Mouse (Mus musculus) ovary, adult 18-20 months (tissue): Measurements from ENCODE around the gene H6pd.

Experiments
- DNase-seq: peaks from one replicate; pipeline ENCODE4 v3.0.0; 2022; ENCODE audit warnings: low spot score, mixed read lengths

H6pd gene

DNA sequence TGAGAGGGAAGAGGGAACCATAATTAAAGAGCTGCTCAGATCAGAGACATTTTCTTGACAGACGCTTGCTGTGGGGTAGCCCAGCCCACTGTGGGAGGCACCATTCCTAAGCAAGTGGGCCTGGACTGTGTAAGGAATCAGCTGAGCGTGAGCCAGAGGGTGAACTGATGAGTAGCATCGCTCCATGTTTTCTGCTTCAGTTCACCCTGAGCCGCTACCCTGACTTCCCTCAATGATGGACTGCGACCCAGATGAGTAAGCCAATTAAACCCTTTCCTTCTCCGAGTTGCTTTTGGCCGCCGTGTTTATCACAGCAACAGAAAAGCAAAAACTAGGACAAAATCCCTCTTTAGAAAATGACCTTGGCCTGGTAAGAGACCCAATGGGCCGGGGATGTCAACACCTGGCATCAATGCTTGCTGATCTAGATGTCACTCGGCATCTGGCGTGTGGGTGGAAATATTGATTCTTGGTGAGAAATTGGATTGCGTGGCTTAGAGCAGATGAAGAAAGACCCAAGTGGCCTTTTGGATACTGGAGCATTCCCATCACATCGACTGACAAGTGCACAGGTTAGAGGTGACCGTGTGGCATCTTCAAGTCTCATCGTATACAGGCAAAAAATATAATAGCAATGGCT lies 11.0 kb upstream of the H6pd start:
- no peak for DNase-seq

DNA sequence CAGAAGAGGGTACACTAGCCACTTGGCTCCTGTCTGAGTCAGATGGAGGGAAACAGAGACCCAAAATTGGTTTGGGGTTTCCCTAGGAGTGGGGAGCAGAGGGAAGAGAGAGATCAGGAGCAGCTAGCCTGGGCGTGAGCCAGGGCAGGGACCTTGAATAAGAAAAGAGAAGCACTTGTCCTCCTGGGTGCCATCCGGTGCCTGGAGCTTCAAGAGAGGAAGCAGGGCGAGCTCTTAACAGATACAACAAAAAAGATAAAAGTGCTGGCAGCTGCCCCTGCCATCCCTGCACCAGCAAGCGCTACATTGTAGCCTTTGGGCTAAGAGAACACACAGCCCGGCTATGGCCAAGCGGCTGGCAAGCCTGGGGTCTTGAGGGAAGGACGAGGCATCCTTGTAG lies 6.6 kb upstream of the H6pd start:
- no peak for DNase-seq

DNA sequence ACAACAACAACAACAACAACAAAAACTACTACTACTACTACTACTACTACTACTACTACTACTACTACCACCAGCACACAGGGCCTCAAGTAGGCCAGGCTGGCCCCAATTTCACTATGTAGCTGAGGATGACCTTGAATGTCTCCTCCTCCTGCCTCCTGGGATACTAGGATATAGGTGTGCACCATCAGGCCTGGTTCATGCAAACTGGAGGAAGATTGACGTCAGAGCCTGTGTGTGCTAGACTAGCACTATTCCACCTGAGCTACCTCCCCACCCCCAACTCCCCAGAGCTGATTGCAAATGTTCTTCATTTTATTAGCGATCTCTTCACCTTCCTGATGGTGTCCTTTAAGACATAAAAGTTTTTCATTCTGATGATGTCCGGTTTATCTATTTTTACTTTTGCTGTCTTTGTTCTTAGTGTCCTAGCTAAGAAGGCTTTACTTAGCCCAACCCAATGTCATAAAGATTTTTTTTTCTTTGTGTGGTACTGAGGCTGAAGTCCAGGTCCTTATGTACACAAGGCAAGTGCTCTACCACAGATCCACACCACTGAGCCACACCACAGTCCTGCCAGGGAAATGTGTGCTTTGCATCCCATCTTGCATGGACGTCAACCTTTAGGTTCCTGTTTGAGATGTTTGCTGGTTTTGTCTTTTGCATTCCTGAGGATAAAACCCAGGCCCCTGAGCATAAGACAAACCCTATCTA lies 5.7 kb upstream of the H6pd start:
- no peak for DNase-seq

DNA sequence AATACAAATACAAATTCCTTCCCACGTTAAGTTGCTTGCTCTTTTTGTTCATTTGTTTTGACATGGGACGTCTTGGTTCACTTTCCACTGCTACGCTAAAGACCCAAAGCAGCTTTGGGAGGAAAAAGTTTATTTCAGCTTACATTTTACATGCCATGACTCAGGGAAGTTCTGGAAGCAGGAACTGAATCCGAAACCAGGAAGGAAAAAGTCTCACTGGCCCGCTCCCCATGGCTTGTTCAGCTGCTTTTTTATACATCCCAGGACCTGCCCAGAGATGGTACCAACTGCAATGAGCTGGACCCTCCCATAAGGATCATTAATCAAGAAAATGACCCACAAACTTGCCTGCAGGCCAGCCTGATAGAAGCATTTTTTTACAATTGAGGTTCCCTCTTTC lies 5.0 kb upstream of the H6pd start:
- DNase-seq: no peak

DNA sequence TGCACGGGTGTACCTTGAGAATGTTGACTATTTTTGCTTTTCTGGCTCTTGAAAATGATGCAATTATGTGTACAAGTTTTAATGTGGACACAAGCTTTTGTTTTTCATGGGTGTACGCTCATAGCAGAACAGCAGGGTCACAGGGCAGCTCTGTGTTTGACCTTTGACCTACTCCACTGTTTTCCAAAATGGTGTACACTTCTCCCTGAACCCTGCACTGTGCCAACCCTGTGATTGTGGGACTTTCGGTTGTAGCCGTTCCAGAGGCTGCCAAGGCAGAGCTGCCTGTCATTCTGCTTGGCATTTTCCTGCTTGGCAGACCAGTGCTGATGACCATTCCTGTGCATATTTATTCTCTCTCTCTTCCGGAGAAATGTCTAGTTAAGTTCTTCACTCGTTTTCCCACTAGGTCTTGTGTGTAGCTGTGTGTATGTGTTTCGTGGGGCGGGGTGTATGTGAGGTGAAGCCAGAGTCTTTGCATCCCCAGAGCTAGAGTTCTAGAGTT lies 4.4 kb upstream of the H6pd start:
- no peak for DNase-seq

DNA sequence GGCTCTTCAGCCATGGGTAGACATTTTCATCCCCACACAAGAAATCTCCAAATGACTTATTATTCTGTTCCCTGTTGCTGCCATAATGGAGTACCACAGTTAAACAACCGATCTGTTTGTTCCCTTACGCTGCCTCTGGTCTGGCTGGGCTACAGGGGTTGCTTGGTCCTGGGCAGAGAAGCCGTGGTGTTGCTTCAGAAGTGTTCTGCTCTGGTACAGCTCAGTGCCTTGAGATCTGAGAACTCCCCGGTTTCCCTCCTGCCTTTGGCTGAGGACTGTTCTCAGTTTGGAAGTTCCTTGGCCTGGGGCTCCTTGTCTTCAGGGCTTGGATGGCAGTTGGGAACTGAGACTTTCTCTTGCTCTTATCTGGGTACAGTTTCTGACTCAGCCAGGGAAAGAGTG lies 3.5 kb upstream of the H6pd start:
- DNase-seq: no peak

DNA sequence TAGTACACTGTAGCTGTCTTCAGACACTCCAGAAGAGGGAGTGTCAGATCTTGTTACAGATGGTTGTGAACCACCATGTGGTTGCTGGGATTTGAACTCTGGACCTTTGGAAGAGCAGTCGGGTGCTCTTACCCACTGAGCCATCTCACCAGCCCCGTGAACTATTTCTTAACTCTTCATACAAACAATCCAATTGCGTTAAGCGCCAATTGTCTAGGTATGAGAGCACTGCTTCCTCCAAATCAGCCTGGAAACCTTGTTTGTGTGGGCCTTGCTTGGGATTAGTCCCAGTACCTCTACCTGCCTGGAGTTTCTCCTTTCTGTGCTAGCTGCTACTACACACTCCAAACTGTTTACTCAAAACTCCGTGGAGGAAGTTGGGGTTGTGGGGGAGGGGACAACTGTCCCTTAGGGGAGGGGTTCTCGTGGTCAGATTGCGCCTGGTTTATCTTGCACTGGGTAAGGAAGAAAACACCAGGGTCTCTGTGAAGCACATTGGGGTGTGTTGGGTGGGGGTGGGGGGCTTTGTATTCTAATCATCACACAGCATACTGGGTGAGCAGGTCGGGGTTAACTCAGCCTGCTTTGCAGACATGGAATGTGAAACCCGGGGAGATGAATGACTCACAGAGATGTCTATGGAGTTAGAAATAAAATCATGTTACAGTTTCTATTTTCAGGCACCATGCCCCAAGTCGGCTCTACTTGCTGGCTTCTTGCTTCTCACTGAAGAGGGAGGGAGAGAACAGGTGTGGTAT lies 2.9 kb upstream of the H6pd start:
- DNase-seq: no peak

DNA sequence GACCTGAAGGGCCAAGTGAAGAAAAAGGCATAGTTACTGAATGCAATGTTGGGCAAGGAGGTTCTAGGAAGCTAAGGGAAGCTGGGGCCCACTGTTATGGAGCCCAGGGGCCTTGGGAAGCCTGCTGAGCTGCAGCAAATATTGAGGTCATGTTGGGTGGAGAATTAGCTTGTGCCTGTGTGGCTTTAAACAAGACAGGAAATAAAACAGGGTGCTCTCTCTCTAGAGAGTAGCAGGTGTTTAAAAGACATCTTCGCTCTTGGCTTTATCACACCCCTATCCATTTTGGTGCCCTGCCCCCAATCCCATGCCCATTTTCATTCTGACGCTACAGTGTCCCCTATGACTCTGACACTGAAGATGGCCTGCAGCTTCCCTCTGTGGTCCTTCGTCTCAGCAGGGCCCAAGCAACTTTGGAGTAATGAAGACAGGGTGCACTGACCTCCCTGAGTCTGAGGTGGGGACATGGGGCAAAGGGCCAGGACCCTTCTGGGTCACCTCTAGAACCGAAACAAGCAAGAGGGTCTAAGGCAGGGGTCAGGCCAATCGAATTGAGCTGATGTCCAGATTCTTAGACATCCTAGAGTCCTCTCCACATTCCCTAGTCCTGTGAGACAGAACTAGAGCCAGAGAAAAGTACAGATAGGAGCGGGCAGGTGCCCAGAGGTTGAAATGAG lies 1.4 kb upstream of the H6pd start:
- DNase-seq: no peak

DNA sequence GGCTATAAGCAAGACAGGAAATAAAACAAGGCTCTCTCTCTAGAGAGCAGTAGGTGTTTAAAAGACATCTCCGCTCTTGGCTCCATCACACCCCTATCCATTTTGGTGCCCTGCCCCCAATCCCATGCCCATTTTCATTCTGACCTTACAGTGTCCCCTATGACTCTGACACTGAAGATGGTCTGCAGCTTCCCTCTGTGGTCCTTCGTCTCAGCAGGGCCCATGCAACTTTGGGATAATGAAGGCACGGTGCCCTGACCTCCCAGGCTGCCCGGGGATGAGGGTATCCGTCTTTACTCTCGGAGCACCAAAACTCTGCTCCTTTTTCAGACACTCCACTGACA lies 736 bp upstream of the H6pd start:
- DNase-seq: no peak

DNA sequence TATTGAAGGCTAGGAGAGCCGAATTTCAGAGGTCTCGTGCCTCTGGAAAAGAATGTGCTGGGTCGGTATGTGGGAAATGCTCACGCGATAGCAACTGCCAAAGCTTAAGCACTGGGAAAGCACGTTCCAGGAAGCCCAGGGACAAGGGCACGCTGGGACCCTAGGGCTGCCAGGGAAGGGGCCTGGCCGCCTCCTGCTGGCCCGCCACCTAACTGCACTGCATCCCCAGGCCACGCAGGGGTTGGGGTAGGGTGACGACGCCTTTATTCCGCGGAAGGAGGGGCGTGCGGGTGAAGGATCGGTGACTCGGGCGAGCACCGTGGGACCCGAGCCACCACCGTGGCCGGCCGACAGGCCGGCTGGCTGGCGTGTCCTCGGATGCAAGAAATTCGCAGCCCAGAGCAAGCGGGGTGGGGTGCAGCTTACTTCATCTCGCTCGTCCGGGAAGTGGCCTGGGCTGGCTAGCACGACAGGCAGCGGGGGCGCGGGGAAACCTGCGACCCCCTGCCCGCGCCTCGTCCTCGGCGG lies 434 bp downstream of the H6pd start:
- peak; percentile 74 for DNase-seq

DNA sequence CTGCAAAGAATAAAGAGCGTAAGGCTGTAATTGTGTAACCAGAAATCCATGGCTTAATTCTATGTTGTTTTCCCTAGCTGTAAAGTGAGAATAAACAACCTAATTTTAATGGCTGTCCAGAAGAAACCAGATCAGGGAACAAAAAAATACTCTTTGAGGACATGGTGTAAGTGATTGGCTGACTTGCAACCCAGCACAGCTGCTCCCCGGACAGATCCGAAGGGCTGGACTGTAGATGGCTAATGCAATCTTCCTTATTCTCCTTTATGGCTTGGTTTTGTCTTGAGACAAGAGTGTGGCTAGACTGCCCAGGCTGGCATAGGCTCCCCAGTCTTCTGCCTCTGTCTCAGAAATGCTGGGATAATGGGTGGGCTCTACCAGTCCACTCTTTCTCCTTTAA lies 1.4 kb downstream of the H6pd start:
- no peak for DNase-seq

DNA sequence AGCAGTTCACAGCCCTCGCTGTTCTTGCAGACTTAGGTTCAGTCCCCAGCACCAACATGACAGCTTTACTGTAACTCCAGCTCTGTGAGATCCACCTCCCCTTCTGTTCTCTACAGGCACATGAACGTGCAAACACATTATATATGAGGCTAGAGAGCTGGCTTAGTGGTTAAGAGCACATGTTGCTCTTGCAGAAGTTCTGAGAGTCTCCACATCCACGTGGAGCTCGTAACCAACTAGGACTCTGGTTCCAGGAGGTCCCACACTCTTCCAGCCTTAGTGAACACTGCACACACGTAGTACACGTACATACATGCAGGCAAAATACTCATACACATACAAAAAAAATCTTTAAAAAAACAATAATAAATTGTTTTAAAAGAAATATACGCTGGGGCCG lies 1.8 kb downstream of the H6pd start:
- no peak for DNase-seq

DNA sequence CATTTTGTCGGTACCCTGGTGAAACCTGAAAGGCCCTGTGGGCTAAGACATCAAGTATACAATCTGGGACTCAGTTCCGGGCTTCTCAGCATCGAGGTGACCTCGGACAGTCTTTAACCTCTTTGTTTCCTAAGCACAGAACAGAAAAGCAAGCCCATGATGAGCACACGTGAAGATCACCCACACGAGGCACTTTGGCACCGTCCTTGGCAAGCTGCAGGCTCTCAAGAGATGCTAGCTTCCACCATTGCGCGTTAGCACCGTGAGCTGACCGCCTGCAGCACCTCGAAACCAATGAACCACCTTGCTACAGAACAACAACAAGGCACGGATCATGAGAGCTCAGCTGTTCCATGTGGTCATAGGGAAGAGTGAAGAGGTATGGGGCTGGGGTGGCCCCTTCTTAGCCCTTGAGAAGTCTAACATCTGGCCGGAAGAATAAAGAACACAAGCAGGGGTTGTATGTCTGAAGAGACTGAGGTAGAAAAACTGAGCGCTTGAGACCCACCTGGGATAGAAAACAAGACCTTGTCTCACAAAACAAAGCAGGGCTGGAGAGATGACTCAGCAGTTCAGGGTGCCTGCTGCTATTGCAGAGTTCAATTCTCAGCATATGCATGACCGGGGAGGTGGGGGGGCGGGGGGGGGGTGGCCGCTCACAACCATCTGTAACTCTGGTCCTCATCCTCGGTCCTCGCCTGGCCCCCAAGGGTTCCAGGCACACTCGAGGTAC lies 2.5 kb downstream of the H6pd start:
- no peak for DNase-seq

DNA sequence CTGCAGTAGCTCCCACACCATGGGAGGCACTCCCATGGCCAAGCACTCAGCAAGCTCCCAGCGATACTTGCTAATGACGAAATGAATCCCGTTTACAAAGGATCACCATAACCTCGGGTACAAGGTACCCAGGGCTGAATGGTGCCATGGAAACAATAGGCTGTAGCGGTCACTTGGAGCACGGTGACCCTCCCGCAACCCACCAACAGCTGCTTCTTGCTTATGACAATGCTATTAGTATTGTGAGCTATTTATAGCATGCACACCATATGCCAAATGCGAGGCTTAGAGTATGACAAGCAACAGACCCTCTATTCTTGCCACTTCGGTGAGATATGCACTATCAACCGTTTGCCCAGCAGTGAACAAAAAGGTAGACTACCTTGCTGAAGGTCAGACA lies 3.6 kb downstream of the H6pd start:
- no peak for DNase-seq

DNA sequence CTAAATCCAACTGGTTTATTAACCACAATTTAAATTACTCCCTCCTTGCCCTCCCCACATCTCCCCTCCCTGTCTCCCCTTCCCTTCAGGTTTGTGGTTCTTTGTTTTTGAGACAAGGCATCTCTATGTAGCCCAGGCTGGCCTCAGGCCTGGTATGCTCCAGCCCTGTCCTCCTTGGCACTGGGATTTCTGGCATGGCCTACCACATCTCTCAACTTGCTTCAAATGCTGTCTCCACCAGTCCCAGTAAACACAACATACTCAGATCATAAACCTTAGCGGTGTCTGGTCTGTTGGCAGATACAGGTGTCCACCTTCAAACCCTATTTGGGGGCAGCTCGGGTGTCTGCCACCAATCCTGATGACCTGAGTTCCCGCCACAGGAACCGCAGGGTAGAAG lies 5.2 kb downstream of the H6pd start:
- no peak for DNase-seq

DNA sequence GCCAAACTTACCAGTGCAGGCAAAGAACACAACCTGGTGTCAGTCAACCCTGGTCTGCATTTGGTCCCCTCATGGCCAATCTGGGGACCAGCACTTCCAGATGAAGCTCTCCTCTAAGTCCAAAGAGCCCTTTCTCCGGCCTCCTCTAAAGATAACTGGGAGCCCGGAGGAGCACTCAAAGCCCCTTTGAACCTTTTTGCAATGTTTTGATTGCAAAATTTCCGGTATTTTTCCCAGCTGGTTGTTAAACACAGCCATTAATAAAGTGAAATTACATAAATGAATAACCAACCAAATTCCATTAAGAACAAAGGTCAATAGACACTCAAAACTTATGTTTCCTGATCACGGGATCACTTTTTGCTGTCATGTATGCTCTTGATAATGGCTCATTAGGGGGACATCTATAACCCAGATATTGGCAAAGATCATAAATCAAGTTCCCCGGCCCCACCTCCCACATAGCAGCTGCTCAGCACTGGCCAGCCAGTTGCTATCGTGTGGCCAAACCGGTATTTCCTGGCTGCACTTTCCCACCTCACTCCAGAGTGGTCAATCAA lies 5.7 kb downstream of the H6pd start:
- no peak for DNase-seq

DNA sequence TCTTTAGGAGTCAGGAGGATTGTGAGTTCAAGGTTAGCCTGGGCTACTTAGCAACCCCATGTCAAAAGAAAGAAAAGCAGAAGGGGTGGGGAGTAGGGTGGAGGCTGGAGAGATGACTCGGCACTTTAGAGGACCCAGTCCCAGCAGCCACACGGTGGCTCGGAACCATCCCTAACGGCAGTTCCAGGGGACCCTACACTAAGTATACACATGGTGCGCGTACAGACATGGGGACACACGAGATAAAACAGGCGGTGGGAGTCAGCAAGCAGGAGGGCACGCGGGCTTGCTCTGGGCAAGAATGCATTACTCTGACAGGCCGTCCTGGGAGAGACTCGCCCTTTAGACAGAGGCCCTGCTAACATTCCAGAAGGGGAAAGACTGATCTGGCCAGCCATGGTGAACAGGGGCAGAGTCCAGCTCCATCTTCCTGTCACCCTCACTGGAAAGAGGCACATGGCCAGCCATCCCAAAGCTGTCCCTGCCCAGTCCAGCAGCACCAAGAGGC lies 6.7 kb downstream of the H6pd start:
- no peak for DNase-seq

DNA sequence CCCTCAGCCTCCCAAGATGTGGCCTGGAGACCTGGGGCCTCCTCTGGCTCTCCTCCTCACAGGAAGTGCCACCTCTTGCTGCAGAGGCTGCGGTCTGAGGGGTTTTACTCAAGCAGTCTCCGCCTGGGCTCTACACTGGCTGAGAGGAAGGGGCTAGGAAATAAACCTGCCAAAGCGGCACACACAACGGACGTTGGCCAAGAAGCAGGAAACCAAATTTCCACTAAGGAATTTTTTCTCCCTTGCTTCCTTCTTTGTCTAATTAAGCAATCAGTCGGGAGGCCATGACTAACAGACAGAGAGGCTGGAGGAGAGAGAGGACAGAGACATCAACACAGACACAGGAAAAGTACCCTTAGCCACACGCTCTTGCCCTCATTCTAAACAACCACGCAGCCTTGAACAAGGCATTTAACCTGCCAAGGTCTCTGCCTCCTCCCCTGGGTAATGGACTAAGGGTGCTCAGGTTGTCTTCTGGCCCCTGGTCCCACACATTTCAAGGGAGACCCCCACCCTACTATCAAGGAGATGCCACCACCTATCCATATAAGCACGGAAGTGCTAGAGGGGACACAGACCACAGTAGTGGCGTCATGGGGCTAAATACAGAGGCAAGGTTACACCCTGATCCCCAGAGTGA lies 7.5 kb downstream of the H6pd start:
- DNase-seq: no peak

DNA sequence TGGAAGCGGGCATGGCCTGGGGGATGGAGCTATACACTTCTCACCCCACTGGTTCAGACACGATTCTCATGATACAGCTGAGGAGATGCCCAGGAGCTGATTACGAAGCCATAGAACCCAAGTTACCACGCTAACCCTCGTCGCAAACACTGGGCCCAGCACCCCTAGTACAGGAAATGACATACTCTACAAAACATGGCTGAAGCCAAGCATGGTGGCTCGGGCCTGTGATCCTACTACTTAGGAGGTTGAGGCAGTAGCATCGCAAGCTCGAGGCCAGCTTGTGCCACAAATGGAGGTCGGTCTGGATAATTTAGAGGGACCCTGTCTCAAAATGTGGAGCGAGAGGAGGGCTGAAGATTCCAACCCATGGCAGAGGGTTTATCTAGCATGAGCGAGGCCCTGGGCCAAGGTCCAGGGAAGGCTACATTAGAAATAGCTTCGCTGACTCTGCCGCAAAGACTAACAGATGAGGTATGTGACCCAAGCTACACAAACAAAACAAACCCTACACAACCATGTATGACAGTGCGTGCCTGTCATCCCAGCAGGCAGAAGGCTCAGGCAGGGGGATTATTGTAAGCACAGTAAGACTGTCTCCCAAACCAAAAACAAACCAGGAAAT lies 8.8 kb downstream of the H6pd start:
- no peak for DNase-seq

DNA sequence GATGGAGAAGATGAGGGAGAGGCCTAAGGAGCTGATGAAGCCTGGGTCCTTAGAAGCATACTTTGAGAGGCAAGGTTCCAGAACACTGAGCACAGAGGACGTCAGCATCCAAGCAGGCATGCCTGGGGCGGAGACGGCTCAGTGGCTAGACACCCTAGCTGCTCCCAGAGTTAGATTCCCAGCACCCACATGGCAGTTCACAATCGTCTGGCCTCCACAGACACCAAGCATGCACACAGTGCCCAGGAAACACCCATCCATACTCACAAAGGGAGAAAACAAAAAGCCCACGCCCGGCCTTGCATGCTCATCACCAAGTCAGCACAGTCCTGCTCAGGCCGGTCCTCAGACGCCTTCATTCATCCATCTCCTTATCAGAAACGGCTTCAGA lies 9.3 kb downstream of the H6pd start:
- no peak for DNase-seq
